Mouse (Mus musculus) lung, postnatal 0 days (tissue): Measurements from ENCODE around the gene Pafah1b1.

Source experiments
- CTCF ChIP-seq: IDR thresholded peaks from 2 replicates; pipeline ENCODE4 v1.5.1; 2016; ENCODE audit warnings: antibody characterized with exemption, mild to moderate bottlenecking
- EP300 ChIP-seq: IDR thresholded peaks from 2 replicates; pipeline ENCODE4 v1.6.1; 2016; ENCODE audit warnings: antibody characterized with exemption, mild to moderate bottlenecking, control low read depth

GRCm38 (mm10) chr11:74715971-74716525 lies 8.4 kb downstream of the Pafah1b1 start:
- TF ChIP-seq CTCF (no peak; the same call in 1 of the 2 replicates), EP300 (no peak)
